Mouse (Mus musculus) left cerebral cortex, adult 2 months (tissue): ENCODE measurements around the gene Cd300e. TPM values are rescaled to one million over a fixed set of nuclear protein-coding genes. Genes with fewer than 3 reads are reported as not detected.

ENCODE experiments used
- DNase-seq, 2 experiments: peaks; one replicate each; pipeline ENCODE4 v3.0.0; 2021 to 2022; ENCODE audit warnings: low spot score in 2 of 2, mixed read lengths in 1 of 2; ENCODE audit errors: extremely low spot score in 1 of 2
- H3K27ac ChIP-seq: fragments of 200-600 bp; 2 replicates; pipeline ENCODE4 v1.8.1; 2022
- H3K4me3 ChIP-seq: fragments of 200-600 bp; 2 replicates; pipeline ENCODE4 v1.8.1; 2022
- CTCF ChIP-seq: fragments of 200-600 bp; IDR thresholded peaks from 2 replicates; pipeline ENCODE4 v1.8.1; 2022; ENCODE audit warnings: antibody characterized with exemption, mild to moderate bottlenecking, moderate library complexity
- intact Hi-C: fragments of 180-260 bp; cut with DNase I; formaldehyde crosslinking; loops from one replicate; pipeline ENCODE4 v1.15.1; 2025
- long read RNA-seq, 2 experiments: library from polyadenylated mRNA; stranded (forward); transcript quantifications; one replicate each; pipeline ENCODE4 v2.0.0; 2021; ENCODE audit warnings: borderline mapping rate in 2 of 2
- total RNA-seq, 2 experiments: library from RNA; stranded (reverse); gene quantifications; 2 replicates each; pipeline ENCODE4 v1.2.3; 2021

The Cd300e gene
- total RNA-seq, result under 1 TPM in 1 of 2 experiments, not detected in 1; 0.27 TPM
- long read RNA-seq, experiment 1, result 0 reads
- long read RNA-seq, experiment 2, partial matches to known transcripts, result 0 of 1 reads
- long read RNA-seq, experiment 2, other reads (novel, unspliced or antisense), result 1 of 1 reads

DNA sequence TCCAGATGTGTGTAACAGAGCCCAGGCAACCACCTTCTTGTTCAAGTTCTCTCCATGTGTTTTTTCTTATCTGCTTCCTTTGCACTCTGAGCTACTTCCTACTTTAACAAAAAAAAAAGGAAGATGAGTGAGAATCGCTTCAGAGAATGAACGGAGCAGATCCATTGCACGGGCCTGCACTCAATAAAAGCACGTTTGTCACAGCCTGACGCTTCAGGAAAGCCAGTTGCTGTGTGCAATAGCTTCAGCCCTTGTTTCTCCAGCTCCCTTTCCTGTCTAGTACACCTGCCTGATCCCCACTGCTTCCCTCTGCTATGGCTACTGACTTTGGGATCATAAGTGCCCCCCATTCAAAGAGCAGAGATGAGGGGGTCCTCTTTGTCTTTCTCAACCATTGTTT lies at the start of gene Cd300e:
Cd300e (minus strand) TSS at position 101 of the 400 bp plus-strand sequence.
- no peak within 1 kb of the TSS for H3K27ac ChIP-seq
- intact Hi-C loops, result no loop called here
- DNase-seq, result no peak
- H3K4me3 ChIP-seq, result no peak within 1 kb of the TSS
- TF ChIP-seq CTCF, result no peak

DNA sequence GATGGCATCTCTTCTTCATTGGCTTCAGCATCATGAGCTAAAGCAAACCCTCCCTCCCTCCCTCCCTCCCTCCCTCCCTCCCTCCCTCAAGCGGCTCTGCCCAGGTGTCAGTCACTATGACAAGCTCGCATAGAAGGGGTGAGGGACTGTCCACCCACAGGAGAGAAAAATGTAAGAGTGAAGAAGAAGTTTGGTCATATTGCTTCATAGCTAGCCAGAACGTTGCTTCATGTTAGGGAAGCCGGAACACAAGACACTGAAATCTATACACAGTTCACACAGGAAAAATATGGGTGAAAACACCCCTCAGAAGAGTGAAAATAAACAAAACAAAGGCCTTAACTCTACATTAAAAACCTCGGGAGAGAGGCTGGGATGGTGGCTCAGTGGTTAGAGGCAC lies 48.3 kb upstream of the Cd300e start:
- intact Hi-C loops, result no loop called here
- Histone ChIP-seq H3K27ac (no peak overlapping the region), H3K4me3 (no peak overlapping the region)
- TF ChIP-seq CTCF, result no peak
- no peak for DNase-seq

DNA sequence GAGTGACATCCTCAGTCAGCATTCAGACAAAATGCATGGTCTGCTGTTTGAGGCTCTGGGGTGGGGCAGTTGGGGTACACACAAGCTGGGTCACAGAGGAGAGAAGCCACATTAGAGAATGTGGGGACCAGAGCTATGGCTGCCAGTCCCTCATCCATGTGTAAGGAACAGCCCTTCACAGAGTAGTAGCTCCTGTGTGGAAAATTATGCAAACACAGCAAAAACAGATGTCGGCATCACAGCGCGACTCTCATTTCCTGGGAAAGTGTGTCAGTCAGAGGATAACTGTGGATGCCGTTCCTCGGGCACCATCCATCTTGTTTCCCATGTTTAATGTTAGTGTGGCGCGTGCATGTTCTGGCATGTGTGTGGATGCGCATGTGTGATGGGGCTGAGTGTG lies 46.2 kb upstream of the Cd300e start:
- no peak for DNase-seq
- intact Hi-C loops, result no loop called here
- Histone ChIP-seq H3K27ac (no peak overlapping the region), H3K4me3 (no peak overlapping the region)
- TF ChIP-seq CTCF, result no peak

- H3K27ac ChIP-seq, result no peak overlapping the region
- H3K4me3 ChIP-seq, result no peak overlapping the region
- no peak for TF ChIP-seq CTCF
- intact Hi-C loops, result no loop called here
- no peak for DNase-seq
Observed at GRCm38 (mm10) chr11:115107403-115107916, 45.5 kb upstream of the Cd300e start.

GRCm38 (mm10) chr11:115106638-115107037 lies 44.7 kb upstream of the Cd300e start:
- intact Hi-C loops, result no loop called here

GRCm38 (mm10) chr11:115104769-115105563 lies 43.0 kb upstream of the Cd300e start:
- DNase-seq, result no peak
- Histone ChIP-seq H3K27ac (no peak overlapping the region), H3K4me3 (no peak overlapping the region)
- TF ChIP-seq CTCF, result no peak
- intact Hi-C loops, result no loop called here

More at GRCm38 (mm10) chr11:115106638-115107037, 44.7 kb upstream of the Cd300e start:
- no peak overlapping the region for H3K27ac ChIP-seq
- no peak overlapping the region for H3K4me3 ChIP-seq
- no peak for TF ChIP-seq CTCF
- no peak for DNase-seq

DNA sequence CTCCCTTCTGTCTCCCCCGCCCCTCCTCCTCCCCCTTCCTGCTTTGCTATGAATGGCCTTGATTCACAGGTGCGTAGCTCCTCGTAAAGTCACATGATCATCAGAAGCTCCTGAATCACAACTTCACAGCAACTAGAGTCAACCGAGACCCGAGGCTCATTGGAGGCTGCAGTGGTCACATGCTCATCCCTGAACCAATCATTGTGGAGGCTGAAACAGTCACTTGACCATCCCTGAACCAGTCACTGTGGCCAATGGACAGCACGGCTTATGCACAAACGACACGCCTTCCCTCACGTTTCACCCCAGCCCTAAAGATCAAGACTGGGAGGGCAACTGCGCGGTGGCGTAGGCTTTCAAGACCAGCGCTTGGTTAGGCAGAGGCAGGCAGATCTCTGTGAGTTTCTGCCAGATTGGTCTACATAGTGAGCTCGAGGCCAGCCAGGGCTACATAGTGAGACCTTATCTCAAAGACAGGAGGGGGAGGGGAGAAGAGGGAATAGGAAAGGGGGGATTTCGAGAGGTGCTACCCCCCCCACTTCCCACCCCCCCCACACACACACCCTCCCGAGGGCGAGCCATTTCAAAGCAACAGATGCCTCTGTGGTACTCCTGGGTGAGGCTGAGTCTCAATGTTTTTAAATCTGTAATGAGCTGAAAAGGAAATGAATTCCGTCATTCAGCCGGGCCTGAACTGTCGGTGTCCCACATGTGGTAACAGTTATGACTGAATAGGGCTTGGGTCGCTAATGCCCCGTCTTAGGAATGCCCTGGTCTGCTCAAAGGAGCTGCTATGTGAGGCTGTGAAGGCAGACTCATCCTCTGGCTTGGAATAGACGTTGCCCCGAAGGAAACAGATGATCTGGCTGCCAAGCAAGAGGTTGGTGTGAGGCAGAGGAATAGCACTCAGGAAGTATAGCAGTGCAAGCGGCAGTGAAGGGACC lies 41.8 kb upstream of the Cd300e start:
- Histone ChIP-seq H3K4me3 (no peak overlapping the region), H3K27ac (no peak overlapping the region)
- intact Hi-C loops, result no loop called here
- no peak for DNase-seq
- no peak for TF ChIP-seq CTCF

- intact Hi-C loops, result no loop called here
- H3K4me3 ChIP-seq, result no peak overlapping the region
- TF ChIP-seq CTCF, result no peak
- no peak for DNase-seq
- H3K27ac ChIP-seq, result no peak overlapping the region
Observed at GRCm38 (mm10) chr11:115102116-115102515, 40.1 kb upstream of the Cd300e start.

DNA sequence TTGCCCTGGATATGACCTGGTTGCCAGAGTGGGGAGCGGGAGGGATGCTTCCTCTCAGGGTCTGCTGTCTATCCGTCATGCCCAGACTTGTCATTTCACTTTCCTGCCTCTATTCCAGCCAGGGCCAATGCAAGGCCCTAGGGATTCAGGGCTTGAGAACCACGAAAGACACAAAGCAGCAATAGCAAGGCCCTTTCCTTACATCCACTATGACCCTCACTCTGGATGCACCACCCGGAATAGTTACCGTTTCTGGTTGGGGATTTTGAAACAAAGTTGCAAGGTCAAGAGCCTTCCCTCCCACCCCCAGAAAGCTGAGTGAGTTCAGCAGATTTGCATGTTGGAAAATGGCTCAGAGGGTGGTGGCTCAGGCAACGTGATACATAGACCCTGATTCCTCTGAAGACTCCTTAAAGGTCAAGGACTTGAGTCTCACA lies 39.7 kb upstream of the Cd300e start:
- DNase-seq, result no peak
- no peak for TF ChIP-seq CTCF
- Histone ChIP-seq H3K27ac (no peak overlapping the region), H3K4me3 (no peak overlapping the region)
- intact Hi-C loops, result no loop called here

GRCm38 (mm10) chr11:115100741-115101140 lies 38.8 kb upstream of the Cd300e start:
- Histone ChIP-seq H3K4me3 (no peak overlapping the region), H3K27ac (no peak overlapping the region)
- intact Hi-C loops, result no loop called here
- TF ChIP-seq CTCF, result no peak
- no peak for DNase-seq

DNA sequence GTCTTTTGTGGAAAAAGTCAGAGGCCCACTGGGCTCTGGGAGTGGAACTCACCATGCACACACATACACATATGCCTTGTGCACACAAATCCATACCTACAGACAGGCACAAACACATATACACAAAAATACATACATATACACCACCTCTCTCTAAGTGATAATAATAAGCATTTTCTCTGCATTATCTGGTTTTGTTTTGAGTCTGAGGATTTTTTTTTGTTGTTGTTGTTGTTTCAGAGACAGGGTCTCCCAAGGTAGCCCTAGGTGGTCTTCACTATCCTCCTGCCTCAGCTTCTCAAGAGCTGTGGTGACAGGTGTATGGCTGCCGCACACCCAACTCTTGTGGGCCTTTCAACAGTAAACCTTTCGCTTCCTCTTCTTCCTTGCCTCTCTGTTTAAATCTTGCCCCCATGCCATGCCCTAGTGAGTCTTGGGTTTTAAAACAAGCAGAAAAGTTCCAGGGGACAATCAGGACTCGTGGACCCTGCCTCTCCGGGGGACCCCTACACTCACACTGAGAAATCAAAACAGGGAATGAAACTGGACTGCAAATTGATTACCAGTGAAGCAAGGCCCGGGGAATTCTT lies 38.1 kb upstream of the Cd300e start:
- intact Hi-C loops, result no loop called here
- TF ChIP-seq CTCF, result no peak
- no peak overlapping the region for H3K4me3 ChIP-seq
- no peak for DNase-seq
- no peak overlapping the region for H3K27ac ChIP-seq
